8 mouse cellular contexts compared by ENCODE assay signal in genomic region chr9:103201561-103202260, GRCm38 (mm10). TPM values are rescaled to one million over a fixed set of nuclear protein-coding genes. Genes with fewer than 3 reads are reported as not detected.
DNase-seq lines count a peak whose midpoint lies in the region; ATAC-seq lines count a peak whose summit lies in the region.

TSS of gene Srprb (minus strand) at chr9:103202137.

- H3K4me1 ChIP-seq in hindbrain, embryonic 16.5 days (ENCODE audit: control insufficient read depth, insufficient read depth, low read depth, low read length), result peaks cover 2% of the 10 kb centered on the region; the same call in 1 of the 2 replicates

- peak within 1 kb of the TSS; percentile 66 for H3K4me3 ChIP-seq in hindbrain, embryonic 16.5 days (ENCODE audit: low read length)
- H3K4me3 ChIP-seq in macrophage (ENCODE audit: inconsistent target), result peak within 1 kb of the TSS; percentile 74

- H3K27me3 ChIP-seq in hindbrain, embryonic 16.5 days (replicated peaks; ENCODE audit: control insufficient read depth, insufficient read depth, low read length), result no peaks in the 10 kb centered on the region

- peak within 1 kb of the TSS; percentile 68 for H3K4me2 ChIP-seq in hindbrain, embryonic 16.5 days (ENCODE audit: low read length)

- H3K27ac ChIP-seq in hindbrain, embryonic 16.5 days (ENCODE audit: low read depth, low read length), result peak within 1 kb of the TSS; percentile 82
- no peak within 1 kb of the TSS for H3K27ac ChIP-seq in macrophage

- DNase-seq in WW6 (ENCODE audit: low read depth, low spot score), result peak; percentile 79
- peak; percentile 84 to 90 for DNase-seq in cerebellum, postnatal 4 days (ENCODE audit: low spot score in 2 of 2)
- peak; percentile 95 for DNase-seq in gastrocnemius, adult 18-20 months (ENCODE audit: low spot score)
- peak; percentile 94 to 95 for DNase-seq in left cerebral cortex, adult 18-20 months (ENCODE audit: low spot score in 2 of 2)
- peak; percentile 96 for DNase-seq in right cerebral cortex, adult 18-20 months
- peak; percentile 80 for DNase-seq in urinary bladder, postnatal 10 days (ENCODE audit: low spot score)

- H3K36me3 ChIP-seq in hindbrain, embryonic 16.5 days (ENCODE audit: control insufficient read depth, insufficient read depth, low read length), result peaks cover 10% of the 10 kb centered on the region
- peaks cover 20% of the 10 kb centered on the region; the same call in 1 of the 2 replicates for H3K36me3 ChIP-seq in macrophage (ENCODE audit: inconsistent target)

- H3K9ac ChIP-seq in hindbrain, embryonic 16.5 days (ENCODE audit: low read depth, low read length), result peak within 1 kb of the TSS; percentile 82

- H3K79me2 ChIP-seq in macrophage (ENCODE audit: inconsistent target), result peaks cover 13% of the 10 kb centered on the region; the same call in 1 of the 2 replicates

- WGBS in hindbrain, embryonic 16.5 days, result 1% methylated on average over 45 of the region's 45 CpGs
- 2% methylated on average over 45 of the region's 45 CpGs for WGBS in macrophage (ENCODE audit: missing documents)

- ATAC-seq in hindbrain, embryonic 16.5 days, result peak; percentile 99

- H3K9me3 ChIP-seq in hindbrain, embryonic 16.5 days (ENCODE audit: control insufficient read depth, low read length), result no peaks in the 10 kb centered on the region

RNA-seq across cellular contexts. Expression of gene Srprb, which starts in this region (rescaled TPM):
- 10 to 100 TPM; 16.2 to 17.2 TPM for total RNA-seq in gastrocnemius, adult 18-20 months (2021)
- 63.8 and 67.7 TPM in 2 replicates for polyA plus RNA-seq in hindbrain, embryonic 16.5 days (2015; fragmentation: Nextera tagmentation; extraction: Ambion mirVana)
- 10 to 100 TPM; 20.8 to 22.5 TPM for total RNA-seq in left cerebral cortex, adult 18-20 months (2021)
- 10 to 100 TPM in 10 of 26 experiments, 1 to 10 TPM in 16; 2.7 to 20.5 (median 8.0) TPM for total RNA-seq in macrophage (2018; cell fraction: chromatin; rRNA removed)
- total RNA-seq in macrophage (2018; cell fraction: cytosol; rRNA removed), result 10 to 100 TPM; 21.8 to 32.1 (median 27.4) TPM
- total RNA-seq in macrophage (2018; cell fraction: nucleus; rRNA removed), result 10 to 100 TPM in 23 of 26 experiments, 1 to 10 TPM in 3; 7.9 to 31.1 (median 16.1) TPM
- polyA plus RNA-seq in macrophage (2018), result 17.1 to 39.7 TPM (median 24.4 TPM) in 3 replicates
